Mouse (Mus musculus) lung, postnatal 0 days (tissue): ENCODE measurements around the gene Nob1. TPM values are rescaled to one million over a fixed set of nuclear protein-coding genes. Genes with fewer than 3 reads are reported as not detected.

ENCODE experiments used
- ATAC-seq: fragments of 200-750 bp; cut with Nextera tagmentation; 2 replicates; pipeline ENCODE4 v1.8.0; 2017; ENCODE audit warnings: moderate library complexity
- DNase-seq: peaks from one replicate; pipeline ENCODE4 v3.0.0-alpha.2; 2016; ENCODE audit warnings: low spot score
- H3K27ac ChIP-seq: fragments of 300-500 bp; sonication (generic); 2 replicates; pipeline ENCODE4 v1.5.1; 2014; ENCODE audit warnings: antibody characterized with exemption, mild to moderate bottlenecking, low read length, mixed read lengths
- H3K27me3 ChIP-seq: fragments of 300-500 bp; sonication (generic); replicated peaks from 2 replicates; pipeline ENCODE4 v1.6.1; 2014; ENCODE audit warnings: low read length, mixed read lengths; ENCODE audit not compliant: insufficient read depth
- H3K36me3 ChIP-seq: fragments of 300-500 bp; sonication (generic); 2 replicates; pipeline ENCODE4 v1.6.1; 2014; ENCODE audit warnings: low read length, mixed read lengths; ENCODE audit not compliant: insufficient read depth
- H3K4me1 ChIP-seq: fragments of 300-500 bp; sonication (generic); 2 replicates; pipeline ENCODE4 v1.6.1; 2014; ENCODE audit warnings: antibody characterized with exemption, low read depth, low read length, mixed read lengths; ENCODE audit not compliant: insufficient read depth
- H3K4me2 ChIP-seq: fragments of 300-500 bp; sonication (generic); replicated peaks from 2 replicates; pipeline ENCODE4 v1.6.1; 2014; ENCODE audit warnings: low read depth, mild to moderate bottlenecking, low read length, moderate library complexity, mixed read lengths
- H3K4me3 ChIP-seq: fragments of 300-500 bp; sonication (generic); 2 replicates; pipeline ENCODE4 v1.5.1; 2014; ENCODE audit warnings: low read depth, low read length
- H3K9ac ChIP-seq: fragments of 300-500 bp; sonication (generic); replicated peaks from 2 replicates; pipeline ENCODE4 v1.6.1; 2014; ENCODE audit warnings: low read depth, mild to moderate bottlenecking
- H3K9me3 ChIP-seq: fragments of 300-500 bp; sonication (generic); 2 replicates; pipeline ENCODE4 v1.6.1; 2016; ENCODE audit warnings: low read length, mixed read lengths
- CTCF ChIP-seq: IDR thresholded peaks from 2 replicates; pipeline ENCODE4 v1.5.1; 2016; ENCODE audit warnings: antibody characterized with exemption, mild to moderate bottlenecking
- EP300 ChIP-seq: IDR thresholded peaks from 2 replicates; pipeline ENCODE4 v1.6.1; 2016; ENCODE audit warnings: antibody characterized with exemption, mild to moderate bottlenecking, control low read depth
- WGBS: fragments of 180-500 bp; shearing (Covaris S2); extraction: QIAGEN DNeasy Blood & Tissue Kit; methylation state at CpG from one replicate; pipeline ENCODE4 v1.1.7; 2014; 5-methylcytosine and 5-hydroxymethylcytosine counted together
- polyA plus RNA-seq: library from polyadenylated mRNA; unstranded; fragments of >200 nt; fragmentation: Nextera tagmentation; extraction: Ambion mirVana; gene quantifications from 2 replicates; pipeline ENCODE4 v1.2.1, GENCODE M21; 2015

Nob1 gene
- polyA plus RNA-seq, 1 experiment from 2014 or later: 26.4 TPM

DNA sequence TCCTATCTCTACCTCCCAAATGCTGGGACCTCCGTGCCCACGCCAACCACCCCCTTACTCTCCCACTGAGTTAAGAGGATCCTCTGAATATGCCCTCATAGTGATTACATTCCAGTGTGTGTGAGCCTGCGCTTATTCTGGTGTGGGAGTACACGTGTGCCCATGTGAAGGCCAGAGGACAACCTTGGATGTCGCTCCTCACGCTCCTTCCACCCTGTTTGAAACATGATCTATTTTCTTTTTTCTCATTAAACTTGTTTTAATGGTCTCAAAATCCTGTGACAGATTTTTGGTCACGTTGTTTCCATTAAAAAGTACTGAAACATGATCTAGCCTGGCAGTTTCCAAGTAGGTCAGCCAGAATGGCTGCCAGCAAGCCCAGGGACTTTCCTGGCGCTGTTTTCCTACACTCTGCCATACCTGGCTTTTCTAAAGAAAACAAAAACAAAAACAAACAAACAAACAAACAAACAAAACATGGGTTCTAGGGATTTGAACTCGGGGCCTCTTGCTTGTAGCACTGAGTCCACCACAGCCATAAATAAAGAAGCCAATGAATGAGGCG is 28.7 kb downstream of the Nob1 start:
- ATAC-seq: no peak
- Histone ChIP-seq H3K4me2 (no peak overlapping the region), H3K4me3 (no peak overlapping the region), H3K36me3 (no peaks in the 10 kb centered on the region), H3K4me1 (no peaks in the 10 kb centered on the region), H3K9me3 (no peaks in the 10 kb centered on the region), H3K9ac (no peak overlapping the region), H3K27ac (no peak overlapping the region), H3K27me3 (no peaks in the 10 kb centered on the region)
- DNase-seq: no peak
- WGBS: 83% methylated on average over 10 of the region's 10 CpGs
- no peak for TF ChIP-seq EP300

DNA sequence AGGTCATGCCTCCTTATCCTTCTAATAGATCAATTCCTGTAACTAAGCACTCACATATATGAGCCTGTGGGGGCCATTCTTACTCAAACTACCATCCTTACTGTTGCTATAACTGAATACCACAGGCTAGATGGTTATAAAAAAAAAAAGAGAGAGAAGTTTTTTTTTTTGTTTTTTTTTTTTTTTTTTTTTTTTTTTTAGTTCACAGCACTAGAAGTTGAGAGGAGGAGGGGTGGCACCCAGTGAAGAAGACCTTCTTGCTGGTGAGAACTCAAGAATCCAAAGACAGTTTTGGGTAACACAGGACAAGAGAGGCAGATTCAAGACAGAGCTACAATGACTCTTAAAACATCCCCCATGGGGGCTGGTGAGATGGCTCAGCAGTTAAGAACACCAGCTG is 29.5 kb downstream of the Nob1 start:
- Histone ChIP-seq H3K36me3 (no peaks in the 10 kb centered on the region), H3K27me3 (no peaks in the 10 kb centered on the region), H3K9ac (no peak overlapping the region), H3K4me3 (no peak overlapping the region), H3K4me1 (no peaks in the 10 kb centered on the region), H3K27ac (no peak overlapping the region), H3K9me3 (no peaks in the 10 kb centered on the region), H3K4me2 (no peak overlapping the region)
- DNase-seq (no peak), ATAC-seq (no peak)
- TF ChIP-seq CTCF (no peak), EP300 (no peak)

- H3K4me3 ChIP-seq: no peak overlapping the region
- H3K4me1 ChIP-seq: 0 out of 2 replicates have a peak, but pooled peaks cover 4% of the 10 kb centered on the region
- WGBS: 65% methylated on average over 4 of the region's 4 CpGs
- no peak for TF ChIP-seq EP300
- TF ChIP-seq CTCF: no peak
- DNase-seq: no peak
- no peak overlapping the region for H3K27ac ChIP-seq
- no peaks in the 10 kb centered on the region for H3K27me3 ChIP-seq
- H3K9me3 ChIP-seq: no peaks in the 10 kb centered on the region
- H3K36me3 ChIP-seq: no peaks in the 10 kb centered on the region
- no peak overlapping the region for H3K9ac ChIP-seq
- no peak for ATAC-seq
- H3K4me2 ChIP-seq: no peak overlapping the region
These were observed 33.7 kb downstream of the Nob1 start for GRCm38 (mm10) chr8:107391136-107391516.

DNA sequence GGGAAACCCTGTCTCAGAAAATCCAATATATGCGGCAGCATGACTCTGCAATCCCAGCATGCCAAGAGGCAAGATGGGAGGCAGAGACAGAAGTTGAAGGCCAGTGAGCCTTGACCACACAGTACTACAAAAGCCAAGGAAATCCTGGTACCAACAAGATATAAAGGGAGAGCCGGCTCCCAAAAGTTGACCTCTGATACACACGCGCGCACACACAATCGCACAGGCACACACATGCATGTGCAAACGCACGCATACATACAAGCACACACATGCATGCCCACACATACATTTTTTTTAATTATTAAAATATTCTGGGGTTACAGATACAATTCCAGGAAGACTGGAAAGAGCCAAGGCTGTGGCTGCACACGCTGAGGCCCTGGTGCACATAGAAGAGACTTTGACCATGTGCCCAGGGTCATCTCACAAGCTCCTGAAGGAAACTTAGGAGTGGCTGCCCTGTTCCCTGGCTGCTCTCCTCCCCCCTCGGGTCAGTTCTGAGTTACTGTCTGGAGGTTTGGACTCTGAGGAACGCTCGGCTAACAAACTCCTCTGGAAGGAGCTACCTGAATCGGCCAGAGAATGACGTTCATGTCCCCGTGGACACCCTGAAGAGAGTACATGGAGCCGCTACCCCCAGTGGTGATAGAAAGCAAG is 34.2 kb downstream of the Nob1 start:
- Histone ChIP-seq H3K4me3 (no peak overlapping the region), H3K27me3 (no peaks in the 10 kb centered on the region), H3K9me3 (no peaks in the 10 kb centered on the region), H3K4me2 (no peak overlapping the region), H3K36me3 (no peaks in the 10 kb centered on the region), H3K9ac (no peak overlapping the region), H3K4me1 (0 out of 2 replicates have a peak, but pooled peaks cover 4% of the 10 kb centered on the region), H3K27ac (no peak overlapping the region)
- WGBS: 94% methylated on average over 16 of the region's 16 CpGs
- ATAC-seq: no peak
- TF ChIP-seq CTCF (no peak), EP300 (no peak)
- DNase-seq: no peak

DNA sequence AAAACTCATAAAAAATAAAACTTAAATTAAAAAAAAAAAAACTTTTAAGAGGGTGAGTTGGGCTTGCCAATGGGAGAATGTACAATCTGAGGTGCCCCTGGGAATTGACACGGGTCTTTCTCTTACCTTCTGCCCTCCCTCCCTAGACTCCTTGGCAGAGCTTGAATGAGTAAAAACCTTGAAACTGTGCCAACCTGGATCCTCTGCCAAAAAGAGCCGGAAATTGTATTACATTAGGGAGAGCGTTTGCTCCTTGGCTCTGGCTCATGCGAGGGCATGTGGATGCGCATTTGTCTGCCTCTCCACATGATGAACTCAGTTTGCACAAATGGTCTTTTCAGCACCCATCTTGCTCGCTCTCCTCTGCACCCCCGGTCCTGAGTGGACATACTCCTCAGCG is 35.3 kb downstream of the Nob1 start:
- H3K27ac ChIP-seq: no peak overlapping the region
- H3K9ac ChIP-seq: no peak overlapping the region
- no peaks in the 10 kb centered on the region for H3K36me3 ChIP-seq
- no peaks in the 10 kb centered on the region for H3K9me3 ChIP-seq
- 0 out of 2 replicates have a peak, but pooled peaks cover 4% of the 10 kb centered on the region for H3K4me1 ChIP-seq
- H3K4me3 ChIP-seq: no peak overlapping the region
- TF ChIP-seq CTCF: no peak
- 0 out of 2 replicates have a peak, but pooled peaks have one; percentile 13 for TF ChIP-seq EP300
- DNase-seq (peak; percentile 72), ATAC-seq (peak; percentile 43)
- 24% methylated on average over 8 of the region's 8 CpGs for WGBS
- H3K27me3 ChIP-seq: no peaks in the 10 kb centered on the region
- no peak overlapping the region for H3K4me2 ChIP-seq

- 54% methylated on average over 5 of the region's 5 CpGs for WGBS
- DNase-seq: peak; percentile 55
- H3K4me3 ChIP-seq: no peak overlapping the region
- TF ChIP-seq EP300 (no peak), CTCF (peak; percentile 42)
- no peaks in the 10 kb centered on the region for H3K36me3 ChIP-seq
- H3K27me3 ChIP-seq: no peaks in the 10 kb centered on the region
- no peak for ATAC-seq
- H3K9me3 ChIP-seq: no peaks in the 10 kb centered on the region
- H3K27ac ChIP-seq: no peak overlapping the region
- H3K4me2 ChIP-seq: no peak overlapping the region
- H3K9ac ChIP-seq: no peak overlapping the region
- 0 out of 2 replicates have a peak, but pooled peaks cover 4% of the 10 kb centered on the region for H3K4me1 ChIP-seq
These were observed 37.0 kb downstream of the Nob1 start for GRCm38 (mm10) chr8:107387861-107388260.
